Mouse (Mus musculus): Measurements from ENCODE around the gene Slc38a8. TPM values are rescaled to one million over a fixed set of nuclear protein-coding genes. Genes with fewer than 3 reads are reported as not detected.

Slc38a8 gene
- polyA plus RNA-seq (2014; fragmentation: Illumina TruSeq; extraction: RNeasy Lipid Tissue Mini Kit (QIAGEN cat#74804); ENCODE audit: low read depth, low replicate concordance) = 0.17 TPM

GRCm38 (mm10) chr8:119501598-119501997 is at the start of gene Slc38a8:
Slc38a8 (minus strand) TSS chr8:119501698.

DNA sequence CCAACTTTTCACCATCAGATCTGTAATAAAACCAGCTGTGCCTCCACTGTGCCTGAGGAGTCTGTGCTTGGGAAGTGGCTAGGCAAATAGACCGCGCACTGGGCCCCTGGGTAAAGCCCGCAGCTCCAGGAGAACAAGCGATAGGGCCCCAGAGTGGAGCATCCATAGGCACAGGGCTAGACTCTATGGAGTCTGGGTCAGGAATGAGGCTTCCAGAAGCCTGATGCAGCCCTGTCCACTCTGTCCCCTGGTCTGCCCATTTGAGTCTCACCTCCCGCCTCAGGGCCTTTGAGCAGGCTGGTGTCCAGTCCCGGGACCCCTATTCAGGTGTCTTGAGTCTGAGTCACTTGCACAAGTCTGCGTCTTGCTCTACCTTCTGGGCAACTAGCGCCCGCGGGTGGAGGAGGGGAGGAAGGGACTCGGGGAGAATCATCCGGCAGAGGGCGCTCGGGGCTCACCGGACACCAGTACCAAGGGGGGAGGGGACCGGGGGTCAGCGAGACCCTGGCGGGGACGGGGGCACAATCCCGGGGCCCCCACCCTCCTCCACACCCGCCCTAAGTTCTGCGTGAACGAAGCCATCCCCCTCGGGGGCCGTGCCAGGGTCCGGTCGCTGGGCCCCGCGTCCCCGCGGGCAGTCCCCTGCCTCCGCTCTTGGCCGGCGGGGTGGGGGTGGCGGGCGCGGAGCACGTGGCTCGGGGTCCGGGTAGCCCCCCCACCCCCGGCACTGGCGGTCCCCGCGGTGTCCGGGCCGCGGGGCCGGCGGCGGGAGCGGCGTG is 55.1 kb downstream of the Slc38a8 start, which contains the start of gene Necab2:
Gene Necab2, plus strand, starts transcription at position 509 of the 779 bp plus-strand sequence.

GRCm38 (mm10) chr8:119433582-119434174 is 67.8 kb downstream of the Slc38a8 start, which contains the start of gene Osgin1:
Osgin1 (plus strand) TSS chr8:119434124.

Other genes with a start within 250 kb of the Slc38a8 start
- gene Hsbp1, start 157.2 kb downstream of the Slc38a8 start, polyA plus RNA-seq (2014; fragmentation: Illumina TruSeq; extraction: RNeasy Lipid Tissue Mini Kit (QIAGEN cat#74804); ENCODE audit: low read depth, low replicate concordance) = 563 TPM
- 0.41 TPM for gene Mlycd, start 106.8 kb downstream of the Slc38a8 start, polyA plus RNA-seq (2014; fragmentation: Illumina TruSeq; extraction: RNeasy Lipid Tissue Mini Kit (QIAGEN cat#74804); ENCODE audit: low read depth, low replicate concordance)
- 6.7 TPM for gene Osgin1, start 67.6 kb downstream of the Slc38a8 start, polyA plus RNA-seq (2014; fragmentation: Illumina TruSeq; extraction: RNeasy Lipid Tissue Mini Kit (QIAGEN cat#74804); ENCODE audit: low read depth, low replicate concordance)
- 0.63 TPM for gene Necab2, start 55.0 kb downstream of the Slc38a8 start, polyA plus RNA-seq (2014; fragmentation: Illumina TruSeq; extraction: RNeasy Lipid Tissue Mini Kit (QIAGEN cat#74804); ENCODE audit: low read depth, low replicate concordance)
- gene Mbtps1, start 57.0 kb upstream of the Slc38a8 start, polyA plus RNA-seq (2014; fragmentation: Illumina TruSeq; extraction: RNeasy Lipid Tissue Mini Kit (QIAGEN cat#74804); ENCODE audit: low read depth, low replicate concordance) = 16.9 TPM
- gene Hsdl1, start 73.5 kb upstream of the Slc38a8 start, polyA plus RNA-seq (2014; fragmentation: Illumina TruSeq; extraction: RNeasy Lipid Tissue Mini Kit (QIAGEN cat#74804); ENCODE audit: low read depth, low replicate concordance) = 6.0 TPM
- 38.7 TPM for gene Dnaaf1, start 73.5 kb upstream of the Slc38a8 start, polyA plus RNA-seq (2014; fragmentation: Illumina TruSeq; extraction: RNeasy Lipid Tissue Mini Kit (QIAGEN cat#74804); ENCODE audit: low read depth, low replicate concordance)
- gene Taf1c, start 103.5 kb upstream of the Slc38a8 start, polyA plus RNA-seq (2014; fragmentation: Illumina TruSeq; extraction: RNeasy Lipid Tissue Mini Kit (QIAGEN cat#74804); ENCODE audit: low read depth, low replicate concordance) = not detected
- gene Adad2, start 111.0 kb upstream of the Slc38a8 start, polyA plus RNA-seq (2014; fragmentation: Illumina TruSeq; extraction: RNeasy Lipid Tissue Mini Kit (QIAGEN cat#74804); ENCODE audit: low read depth, low replicate concordance) = 0.21 TPM
- gene Kcng4, start 134.0 kb upstream of the Slc38a8 start, polyA plus RNA-seq (2014; fragmentation: Illumina TruSeq; extraction: RNeasy Lipid Tissue Mini Kit (QIAGEN cat#74804); ENCODE audit: low read depth, low replicate concordance) = 1.4 TPM
- 3.9 TPM for gene Wfdc1, start 164.7 kb upstream of the Slc38a8 start, polyA plus RNA-seq (2014; fragmentation: Illumina TruSeq; extraction: RNeasy Lipid Tissue Mini Kit (QIAGEN cat#74804); ENCODE audit: low read depth, low replicate concordance)
- not detected for gene Atp2c2, start 198.3 kb upstream of the Slc38a8 start, polyA plus RNA-seq (2014; fragmentation: Illumina TruSeq; extraction: RNeasy Lipid Tissue Mini Kit (QIAGEN cat#74804); ENCODE audit: low read depth, low replicate concordance)

Measured in testis, adult 10 weeks (tissue).